Mouse (Mus musculus) MEL (cell line): Measurements from ENCODE around the gene Tubg2. TPM values are rescaled to one million over a fixed set of nuclear protein-coding genes. Genes with fewer than 3 reads are reported as not detected.

ENCODE experiments used
- polyA plus RNA-seq, 2 experiments: library from polyadenylated mRNA; stranded (reverse) in 1 of 2; unstranded in 1 of 2; fragments of >175 nt in 1 of 2; fragments of >200 nt in 1 of 2; gene quantifications; 2 replicates each; pipeline versions ENCODE4 v1.2.1 to v1.2.4; 2012; ENCODE audit warnings: low replicate concordance in 2 of 2, low read depth in 1 of 2; ENCODE audit not compliant: insufficient read length in 2 of 2, insufficient read depth in 1 of 2, missing spikeins in 1 of 2
- total RNA-seq: library from RNA; depleted of rRNA; stranded (reverse); fragments of 300-350 nt; gene quantifications from 2 replicates; pipeline ENCODE4 v1.2.3, GENCODE M21; 2012; rRNA removed

Gene Tubg2
- total and polyA plus RNA-seq, 3 experiments = not detected

Other genes starting within 250 kb of the Tubg2 start
- gene Stat3, start 216.4 kb upstream of the Tubg2 start, total RNA-seq = 25.7 and 31.1 TPM in 2 replicates
- gene Stat3, start 216.4 kb upstream of the Tubg2 start, polyA plus RNA-seq = 100 to 1,000 TPM in 1 of 2 experiments, 10 to 100 TPM in 1; 64.7 to 249 TPM
- gene Cavin1, start 185.0 kb upstream of the Tubg2 start, total RNA-seq = 2.9 and 3.4 TPM in 2 replicates
- 1 to 10 TPM in 1 of 2 experiments, not detected in 1; 9.0 TPM for gene Cavin1, start 185.0 kb upstream of the Tubg2 start, polyA plus RNA-seq
- gene Atp6v0a1, start 146.5 kb upstream of the Tubg2 start, total RNA-seq = 12.8 and 20.8 TPM in 2 replicates
- 10 to 100 TPM in 1 of 2 experiments, not detected in 1; 23.2 TPM for gene Atp6v0a1, start 146.5 kb upstream of the Tubg2 start, polyA plus RNA-seq
- gene Naglu, start 85.9 kb upstream of the Tubg2 start, total RNA-seq = 1.1 and 1.5 TPM in 2 replicates
- gene Naglu, start 85.9 kb upstream of the Tubg2 start, polyA plus RNA-seq = 1 to 10 TPM in 1 of 2 experiments, not detected in 1; 3.1 TPM
- gene Hsd17b1, start 77.5 kb upstream of the Tubg2 start, total RNA-seq = not detected in 2 replicates
- gene Hsd17b1, start 77.5 kb upstream of the Tubg2 start, polyA plus RNA-seq = not detected
- 34.8 and 42.9 TPM in 2 replicates for gene Coasy, start 73.3 kb upstream of the Tubg2 start, total RNA-seq
- 10 to 100 TPM in 1 of 2 experiments, not detected in 1; 44.2 TPM for gene Coasy, start 73.3 kb upstream of the Tubg2 start, polyA plus RNA-seq
- 70.8 and 75.9 TPM in 2 replicates for gene Mlx, start 68.6 kb upstream of the Tubg2 start, total RNA-seq
- gene Mlx, start 68.6 kb upstream of the Tubg2 start, polyA plus RNA-seq = 10 to 100 TPM in 1 of 2 experiments, not detected in 1; 57.5 TPM
- 9.1 and 14.5 TPM in 2 replicates for gene Psmc3ip, start 60.5 kb upstream of the Tubg2 start, total RNA-seq
- 1 to 10 TPM in 1 of 2 experiments, not detected in 1; 8.2 TPM for gene Psmc3ip, start 60.5 kb upstream of the Tubg2 start, polyA plus RNA-seq
- gene Retreg3, start 36.0 kb upstream of the Tubg2 start, total RNA-seq = 17.0 and 24.6 TPM in 2 replicates
- 10 to 100 TPM in 1 of 2 experiments, not detected in 1; 23.4 TPM for gene Retreg3, start 36.0 kb upstream of the Tubg2 start, polyA plus RNA-seq
- gene Tubg1, start 36.0 kb upstream of the Tubg2 start, total RNA-seq = 60.0 and 68.1 TPM in 2 replicates
- gene Tubg1, start 36.0 kb upstream of the Tubg2 start, polyA plus RNA-seq = 100 to 1,000 TPM; 125 to 183 TPM
- gene Cntnap1, start 14.6 kb downstream of the Tubg2 start, total RNA-seq = not detected in 2 replicates
- under 1 TPM in 1 of 2 experiments, not detected in 1; 0.01 TPM for gene Cntnap1, start 14.6 kb downstream of the Tubg2 start, polyA plus RNA-seq
- 0.81 and 1.4 TPM in 2 replicates for gene Plekhh3, start 15.4 kb downstream of the Tubg2 start, total RNA-seq
- gene Plekhh3, start 15.4 kb downstream of the Tubg2 start, polyA plus RNA-seq = 1 to 10 TPM in 1 of 2 experiments, not detected in 1; 1.5 TPM
- not detected in 2 replicates for gene Ccr10, start 19.5 kb downstream of the Tubg2 start, total RNA-seq
- gene Ccr10, start 19.5 kb downstream of the Tubg2 start, polyA plus RNA-seq = not detected
- gene Ezh1, start 70.6 kb downstream of the Tubg2 start, total RNA-seq = 5.0 and 6.3 TPM in 2 replicates
- gene Ezh1, start 70.6 kb downstream of the Tubg2 start, polyA plus RNA-seq = 1 to 10 TPM in 1 of 2 experiments, not detected in 1; 8.4 TPM
- gene Ramp2, start 90.1 kb downstream of the Tubg2 start, total RNA-seq = 0.12 TPM in 1 of 2 replicates, not detected in the other
- gene Ramp2, start 90.1 kb downstream of the Tubg2 start, polyA plus RNA-seq = not detected
- gene Vps25, start 97.8 kb downstream of the Tubg2 start, total RNA-seq = 68.4 and 75.5 TPM in 2 replicates
- 100 to 1,000 TPM in 1 of 2 experiments, not detected in 1; 107 TPM for gene Vps25, start 97.8 kb downstream of the Tubg2 start, polyA plus RNA-seq
- gene Wnk4, start 104.7 kb downstream of the Tubg2 start, total RNA-seq = 0.72 and 0.92 TPM in 2 replicates
- gene Wnk4, start 104.7 kb downstream of the Tubg2 start, polyA plus RNA-seq = 1 to 10 TPM in 1 of 2 experiments, not detected in 1; 3.4 TPM
- gene Cntd1, start 123.1 kb downstream of the Tubg2 start, total RNA-seq = 2.4 TPM in 2 replicates
- gene Cntd1, start 123.1 kb downstream of the Tubg2 start, polyA plus RNA-seq = under 1 TPM in 1 of 2 experiments, not detected in 1; 0.84 TPM
- gene Coa3, start 123.2 kb downstream of the Tubg2 start, total RNA-seq = 294 and 325 TPM in 2 replicates
- 100 to 1,000 TPM in 1 of 2 experiments, not detected in 1; 120 TPM for gene Coa3, start 123.2 kb downstream of the Tubg2 start, polyA plus RNA-seq
- 167 and 181 TPM in 2 replicates for gene Becn1, start 146.4 kb downstream of the Tubg2 start, total RNA-seq
- 100 to 1,000 TPM in 1 of 2 experiments, not detected in 1; 122 TPM for gene Becn1, start 146.4 kb downstream of the Tubg2 start, polyA plus RNA-seq
- gene Psme3, start 160.3 kb downstream of the Tubg2 start, total RNA-seq = 129 and 139 TPM in 2 replicates
- 100 to 1,000 TPM; 369 to 446 TPM for gene Psme3, start 160.3 kb downstream of the Tubg2 start, polyA plus RNA-seq
- 9.1 and 12.1 TPM in 2 replicates for gene Aoc2, start 169.2 kb downstream of the Tubg2 start, total RNA-seq
- 10 to 100 TPM in 1 of 2 experiments, not detected in 1; 21.1 TPM for gene Aoc2, start 169.2 kb downstream of the Tubg2 start, polyA plus RNA-seq
- gene Aoc3, start 174.7 kb downstream of the Tubg2 start, total RNA-seq = 0.62 and 0.69 TPM in 2 replicates
- 1 to 10 TPM in 1 of 2 experiments, not detected in 1; 2.2 TPM for gene Aoc3, start 174.7 kb downstream of the Tubg2 start, polyA plus RNA-seq
- not detected in 2 replicates for gene G6pc, start 211.7 kb downstream of the Tubg2 start, total RNA-seq
- not detected for gene G6pc, start 211.7 kb downstream of the Tubg2 start, polyA plus RNA-seq